Mouse (Mus musculus) adrenal gland (tissue): ENCODE results near the gene Zcchc2.

Experiments
- intact Hi-C: fragments of 180-260 bp; cut with DNase I; formaldehyde crosslinking; loops from one replicate; pipeline ENCODE4 v1.15.1; 2025

Zcchc2 gene

GRCm38 (mm10) chr1:106069867-106070543, 79.8 kb downstream of the Zcchc2 start:
- intact Hi-C loops: loop anchor here (5.0 kb wide), 1 partner anchor 82 kb away; no protein-coding TSS in a partner anchor

- intact Hi-C loops: loop anchor here (1.0 to 5.0 kb wide), 2 partner anchors 81 to 324 kb away; no protein-coding TSS in a partner anchor
Observed at GRCm38 (mm10) chr1:106070814-106071213, 80.6 kb downstream of the Zcchc2 start.

GRCm38 (mm10) chr1:106071237-106072070, 81.2 kb downstream of the Zcchc2 start:
- intact Hi-C loops: loop anchor here (1.0 to 5.0 kb wide), 2 partner anchors 81 to 324 kb away; no protein-coding TSS in a partner anchor

- intact Hi-C loops: loop anchor here (5.0 kb wide), 1 partner anchor 80 kb away; no protein-coding TSS in a partner anchor
Observed at GRCm38 (mm10) chr1:106072071-106072440, 81.8 kb downstream of the Zcchc2 start.

- intact Hi-C loops: loop anchor here (5.0 kb wide), 1 partner anchor 79 kb away; no protein-coding TSS in a partner anchor
Observed at GRCm38 (mm10) chr1:106073166-106073565, 83.0 kb downstream of the Zcchc2 start.

- intact Hi-C loops: loop anchor here (5.0 kb wide), 1 partner anchor 78 kb away; no protein-coding TSS in a partner anchor
Observed at GRCm38 (mm10) chr1:106074141-106074540, 83.9 kb downstream of the Zcchc2 start.

- intact Hi-C loops: loop anchor here (5.0 kb wide), 1 partner anchor 78 kb away; no protein-coding TSS in a partner anchor
Observed at GRCm38 (mm10) chr1:106074656-106075055, 84.5 kb downstream of the Zcchc2 start.

- intact Hi-C loops: no loop called here
Observed at GRCm38 (mm10) chr1:106076641-106077040, 86.4 kb downstream of the Zcchc2 start.

- intact Hi-C loops: no loop called here
Observed at GRCm38 (mm10) chr1:106077166-106077565, 87.0 kb downstream of the Zcchc2 start.
